Mouse (Mus musculus): ENCODE results near the gene Slc22a23.

DNA sequence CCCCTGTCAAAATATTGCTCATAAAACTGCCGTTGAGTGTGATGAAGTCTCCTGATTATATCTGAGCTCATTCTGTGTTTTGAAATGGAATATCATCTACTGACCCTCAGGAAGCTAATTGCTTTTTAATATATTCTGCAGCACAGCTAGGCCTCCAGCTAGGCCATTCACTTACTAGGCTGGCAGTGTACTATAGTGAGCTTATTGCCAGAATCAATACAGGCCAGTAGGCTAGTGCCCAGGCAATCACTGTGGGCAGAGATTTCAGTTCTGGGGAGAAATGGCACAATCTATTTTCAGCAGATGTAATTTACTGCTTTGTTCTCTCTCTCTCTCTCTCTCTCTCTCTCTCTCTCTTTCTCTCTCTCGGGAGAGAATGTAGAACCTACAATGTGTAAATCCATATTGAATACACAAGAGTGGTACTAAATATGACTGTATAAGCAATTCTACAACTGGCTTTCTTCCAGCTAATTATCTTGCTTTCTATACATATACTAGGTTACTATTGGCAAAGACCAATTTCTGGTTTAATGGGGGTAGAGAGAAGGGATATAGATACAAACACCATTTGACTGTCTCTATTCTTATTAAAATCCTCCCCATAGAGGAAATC lies 75.5 kb downstream of the Slc22a23 start:
- TF ChIP-seq EP300 (IDR thresholded peaks at IDR 0.05; ENCODE audit: low read depth) (no peak), CTCF (IDR thresholded peaks at IDR 0.05; ENCODE audit: low read depth) (no peak)
